Mouse (Mus musculus) liver, postnatal 0 days (tissue): ENCODE measurements around the gene Cit.

Experiments used
- CTCF ChIP-seq: sonication (generic); IDR thresholded peaks from 2 replicates; pipeline ENCODE4 v1.5.1; 2016; ENCODE audit warnings: antibody characterized with exemption, low read depth
- EP300 ChIP-seq: IDR thresholded peaks from 2 replicates; pipeline ENCODE4 v1.6.1; 2016; ENCODE audit warnings: antibody characterized with exemption, low read depth, mild to moderate bottlenecking

- TF ChIP-seq CTCF (peak; percentile 47), EP300 (no peak)
Observed at GRCm38 (mm10) chr5:115821200-115821599, 23.9 kb upstream of the Cit start.
